Mouse (Mus musculus) lung, adult 10 weeks (tissue): ENCODE results near the gene Trrap. TPM values are rescaled to one million over a fixed set of nuclear protein-coding genes. Genes with fewer than 3 reads are reported as not detected.

Experiments used
- polyA plus RNA-seq: library from polyadenylated mRNA; stranded (reverse); fragments of 350-450 nt; fragmentation: Illumina TruSeq; extraction: RNeasy Lipid Tissue Mini Kit (QIAGEN cat#74804); gene quantifications from one replicate; pipeline ENCODE4 v1.2.3, GENCODE M21; 2014; ENCODE audit warnings: low read depth, low replicate concordance; ENCODE audit not compliant: insufficient read depth

Trrap gene
- 19.4 TPM for polyA plus RNA-seq

GRCm38 (mm10) chr5:144767106-144767798 is at the start of gene Trrap:
Gene Trrap, plus strand, starts transcription at chr5:144767732.

GRCm38 (mm10) chr5:144761161-144761868 is 6.2 kb upstream of the Trrap start, which contains the start of gene Tmem130:
Gene Tmem130, minus strand, starts transcription at chr5:144761818.

Other genes starting within 250 kb of the Trrap start
- gene Nptx2, start 221.8 kb upstream of the Trrap start, polyA plus RNA-seq, result 0.32 TPM
- gene Tmem130, start 5.9 kb upstream of the Trrap start, polyA plus RNA-seq, result not detected
- gene Smurf1, start 198.1 kb downstream of the Trrap start, polyA plus RNA-seq, result 9.8 TPM